Mouse (Mus musculus) thymus, postnatal 25 days (tissue): Measurements from ENCODE around the gene Hsd11b2.
A peak's percentile ranks its signal among the peaks of the same experiment; 100 is the strongest.

ENCODE experiments used
- DNase-seq: peaks from one replicate; pipeline ENCODE4 v3.0.0; 2022

Gene Hsd11b2

DNA sequence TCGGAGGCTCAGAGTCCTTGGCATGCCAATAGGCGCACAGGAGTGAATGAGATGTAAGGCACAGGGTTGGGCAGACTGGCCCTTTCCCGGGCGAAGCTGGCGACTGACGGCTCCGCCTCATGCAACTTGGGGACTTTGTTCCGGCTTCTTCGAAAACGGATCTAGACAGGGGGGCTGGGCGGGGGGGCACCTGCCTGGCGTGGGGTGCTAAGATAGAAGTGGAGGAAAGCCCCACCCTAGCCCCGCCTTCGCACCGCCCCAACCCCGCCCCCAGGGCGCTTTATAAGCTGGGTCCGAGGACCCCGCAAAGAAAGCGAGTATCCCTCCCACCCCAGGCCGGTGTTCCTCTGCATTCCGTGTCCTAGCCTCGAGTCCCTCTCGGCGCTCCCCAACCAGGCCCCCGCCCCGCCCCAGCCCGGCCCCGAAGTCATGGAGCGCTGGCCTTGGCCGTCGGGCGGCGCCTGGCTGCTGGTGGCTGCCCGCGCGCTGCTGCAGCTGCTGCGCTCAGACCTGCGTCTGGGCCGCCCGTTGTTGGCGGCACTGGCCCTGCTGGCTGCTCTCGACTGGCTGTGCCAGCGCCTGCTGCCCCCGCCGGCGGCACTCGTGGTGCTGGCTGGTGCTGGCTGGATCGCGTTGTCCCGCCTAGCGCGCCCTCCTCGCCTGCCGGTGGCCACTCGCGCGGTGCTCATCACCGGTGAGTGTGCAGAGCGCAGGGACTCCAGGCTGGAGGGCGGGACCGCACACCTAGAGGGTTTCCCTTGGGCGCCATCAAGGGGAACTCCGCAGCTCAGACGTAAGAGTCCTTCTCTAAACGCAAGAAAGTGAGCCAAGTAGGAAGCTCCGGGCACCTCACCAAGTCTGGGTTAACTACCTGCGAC, at the start of gene Hsd11b2:
Gene Hsd11b2, plus strand, starts transcription at position 320 of the 878 bp plus-strand sequence.
- DNase-seq: peak; percentile 41

DNA sequence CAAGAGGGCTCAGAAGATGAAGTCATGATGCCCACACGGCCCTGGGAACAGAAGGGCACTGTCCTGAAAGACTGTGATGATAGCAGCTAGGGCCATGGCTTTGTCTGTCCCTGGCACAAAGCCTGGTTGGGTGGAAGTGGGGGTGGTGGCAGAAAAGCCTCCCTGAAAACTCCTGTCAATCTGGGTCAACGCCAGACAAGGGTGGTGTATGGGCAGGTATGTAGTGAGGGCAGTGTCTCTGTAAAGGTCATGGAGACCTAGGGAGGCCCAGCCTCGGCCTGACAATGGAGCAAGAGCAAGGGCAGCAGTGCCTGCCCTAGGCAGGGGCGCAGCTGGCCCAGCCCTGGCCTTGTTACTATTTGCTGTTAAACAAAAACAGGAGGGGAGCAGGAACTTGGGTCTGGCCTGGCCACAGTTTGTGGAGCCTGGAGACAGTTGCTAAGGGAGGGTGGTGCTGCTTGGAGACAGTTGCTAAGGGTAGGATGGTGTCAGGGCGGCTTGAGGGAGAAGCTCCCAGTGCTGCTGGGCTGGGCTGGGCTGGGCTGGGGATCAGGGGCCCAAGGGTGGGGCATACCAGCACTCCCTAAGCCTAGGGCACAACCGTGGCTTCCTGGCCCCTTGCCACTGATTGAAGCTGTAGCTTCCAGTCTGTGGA, 49.4 kb upstream of the Hsd11b2 start:
- no peak for DNase-seq

DNA sequence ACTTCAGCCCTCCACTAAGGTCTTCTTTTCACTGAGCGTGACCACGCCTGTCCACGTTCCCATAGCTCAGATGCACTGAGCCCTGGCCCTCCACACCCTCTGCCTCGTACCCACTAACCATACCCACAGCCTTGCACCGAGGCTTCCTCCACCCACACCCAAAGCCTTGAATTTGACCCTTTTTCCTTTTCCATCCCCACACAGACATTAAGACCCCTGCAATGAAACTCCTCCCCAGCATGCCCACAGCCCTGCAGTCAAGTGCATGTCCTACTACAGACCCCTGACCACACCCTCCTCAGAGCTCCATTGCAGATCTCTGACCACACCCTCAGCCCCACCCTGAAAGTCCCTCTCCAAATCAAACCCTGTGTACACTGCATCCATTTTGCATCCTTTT, 48.7 kb upstream of the Hsd11b2 start:
- no peak for DNase-seq

DNA sequence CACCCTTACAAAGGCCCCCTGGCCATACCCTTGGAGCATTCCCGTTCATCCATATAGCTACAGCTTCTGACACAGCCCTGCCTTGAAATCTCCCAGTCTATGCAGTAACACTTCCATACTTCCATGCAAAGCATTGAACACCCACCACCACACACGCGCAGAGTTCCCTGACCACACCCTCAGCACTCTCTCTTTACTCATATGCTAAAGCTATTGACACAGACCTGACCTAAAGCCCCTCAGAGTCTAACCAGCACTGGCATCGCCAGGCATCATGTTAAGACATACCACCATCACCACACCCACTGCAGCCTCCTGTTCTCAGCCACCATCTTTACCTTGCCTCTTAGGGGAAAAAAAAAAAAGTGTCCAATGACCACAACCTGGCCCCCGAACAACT, 48.3 kb upstream of the Hsd11b2 start:
- DNase-seq: no peak

- DNase-seq: no peak
Measured at GRCm38 (mm10) chr8:105470681-105471313, 47.8 kb upstream of the Hsd11b2 start.

DNA sequence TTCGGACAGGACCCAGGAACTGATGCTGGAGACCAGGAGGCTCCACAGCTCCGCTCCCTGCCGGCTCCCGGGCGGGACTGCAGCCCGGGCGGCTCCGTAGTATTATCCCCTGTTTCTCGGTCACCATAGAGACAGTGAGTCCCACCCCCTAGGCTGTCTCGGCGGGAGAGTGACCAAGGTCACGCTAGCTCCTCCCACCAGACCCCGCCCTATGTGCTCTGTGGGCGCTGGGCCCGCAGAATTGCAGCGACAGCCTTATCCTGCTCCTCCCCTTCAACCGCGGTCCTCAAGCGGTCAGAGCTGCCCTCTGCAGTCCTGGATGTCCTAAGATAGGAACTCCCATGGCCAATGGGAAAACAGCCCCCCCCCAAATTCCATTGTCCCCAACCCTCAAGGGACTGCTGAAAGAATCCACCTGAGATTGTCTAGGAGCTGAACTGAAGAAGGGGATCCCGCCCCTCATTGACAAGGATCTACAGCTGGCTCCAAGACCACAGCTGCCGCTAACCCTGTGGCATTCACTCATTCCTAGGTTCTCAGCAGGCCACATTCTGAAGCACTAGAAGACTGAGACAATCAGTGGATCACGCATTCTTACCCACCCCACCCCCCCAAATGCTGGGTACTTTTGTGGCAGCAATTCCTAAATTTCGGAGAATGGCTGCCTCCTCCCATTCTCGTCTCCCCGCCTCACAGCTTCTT, 47.1 kb upstream of the Hsd11b2 start, which contains the start of gene Tppp3:
Gene Tppp3, minus strand, starts transcription at position 213 of the 702 bp plus-strand sequence.
- peak; percentile 12 for DNase-seq

DNA sequence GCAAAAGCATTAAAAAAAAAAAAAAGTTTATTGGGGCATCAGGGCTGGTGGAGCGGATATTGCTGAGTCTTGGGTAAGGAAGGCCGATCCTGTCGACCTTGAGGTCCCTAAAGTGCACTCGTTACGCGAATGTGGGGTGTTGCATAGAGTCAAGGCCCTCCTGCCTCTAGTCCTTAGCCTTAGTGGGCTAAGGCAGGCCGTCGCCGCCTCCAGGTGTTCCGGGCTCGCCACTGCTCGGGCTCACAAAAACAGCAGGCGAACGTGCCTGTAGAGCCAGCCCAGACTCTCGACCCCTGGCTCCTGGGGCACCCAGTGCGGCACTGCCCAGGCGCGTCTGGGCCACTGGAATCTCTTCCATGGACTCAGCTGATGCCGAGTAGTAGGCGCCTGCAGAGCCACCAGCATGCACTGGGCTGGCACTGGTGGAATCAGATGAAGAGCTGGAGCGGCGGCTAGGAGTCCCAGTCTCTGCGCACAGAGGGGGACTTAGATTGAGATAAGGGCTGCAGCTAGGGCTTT, 46.1 kb upstream of the Hsd11b2 start:
- DNase-seq: no peak

- DNase-seq: no peak
Measured at GRCm38 (mm10) chr8:105472983-105473382, 45.6 kb upstream of the Hsd11b2 start.

- DNase-seq: peak; percentile 13
Measured at GRCm38 (mm10) chr8:105473816-105474606, 44.5 kb upstream of the Hsd11b2 start.

DNA sequence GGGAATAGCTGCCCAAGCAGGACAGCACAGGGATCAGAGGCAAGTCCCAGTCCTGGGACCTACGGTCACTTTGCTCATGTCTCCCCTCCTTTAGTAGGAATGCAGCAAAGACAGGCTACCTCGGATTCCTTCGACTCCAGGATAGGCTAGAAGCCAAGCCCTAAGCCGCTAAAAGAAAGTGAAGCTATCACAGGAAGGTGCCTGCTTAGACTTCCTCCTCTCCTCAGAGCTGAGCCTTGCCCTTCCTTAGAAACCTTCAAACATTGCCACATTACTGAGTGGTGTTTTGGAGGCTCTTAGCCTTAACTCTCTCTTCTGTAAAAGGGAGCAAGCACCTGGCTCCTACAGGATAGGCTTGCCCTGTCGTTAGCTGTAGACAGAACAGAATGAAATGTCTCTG, 43.9 kb upstream of the Hsd11b2 start:
- no peak for DNase-seq

DNA sequence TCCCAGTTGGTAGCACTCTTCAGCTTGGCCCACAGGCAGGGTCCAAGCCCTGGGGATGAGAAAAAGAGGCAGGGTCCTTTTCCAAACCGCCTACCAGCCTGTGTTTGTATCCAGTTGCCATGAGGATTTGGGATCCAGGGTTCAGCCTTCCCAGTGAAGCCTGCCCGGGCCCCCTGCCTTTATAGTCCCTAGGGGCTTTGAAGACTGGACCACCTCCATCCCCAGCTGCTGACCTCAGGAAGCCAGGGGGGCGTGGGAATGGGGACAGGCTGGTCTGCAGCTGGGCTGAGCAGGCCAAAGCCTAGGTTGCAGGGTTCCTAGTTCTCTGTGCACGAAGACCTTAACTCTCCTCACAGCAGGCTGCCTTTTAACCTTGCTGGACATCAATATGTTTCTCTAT, 43.3 kb upstream of the Hsd11b2 start:
- DNase-seq: no peak

GRCm38 (mm10) chr8:105475742-105476141, 42.8 kb upstream of the Hsd11b2 start:
- no peak for DNase-seq

DNA sequence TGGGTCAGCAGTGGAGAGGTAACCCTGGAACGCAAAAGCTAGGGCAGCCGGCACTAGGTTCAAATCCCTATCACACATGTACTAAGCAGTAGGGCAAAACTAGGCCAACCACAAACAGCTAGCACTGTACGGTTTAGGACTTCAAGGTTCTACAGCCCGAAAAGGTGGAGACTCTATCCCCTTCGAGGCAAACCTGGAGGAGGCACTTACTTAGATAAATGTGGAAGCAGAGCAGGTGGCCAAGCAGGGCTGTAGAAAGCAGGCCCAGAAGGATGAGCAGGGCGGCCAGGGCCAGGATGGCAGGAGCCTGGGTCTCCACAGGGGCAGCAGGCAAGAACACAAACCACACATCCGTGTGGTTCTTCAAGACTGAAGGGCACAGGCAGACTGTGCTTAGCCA, 42.4 kb upstream of the Hsd11b2 start:
- DNase-seq: no peak

DNA sequence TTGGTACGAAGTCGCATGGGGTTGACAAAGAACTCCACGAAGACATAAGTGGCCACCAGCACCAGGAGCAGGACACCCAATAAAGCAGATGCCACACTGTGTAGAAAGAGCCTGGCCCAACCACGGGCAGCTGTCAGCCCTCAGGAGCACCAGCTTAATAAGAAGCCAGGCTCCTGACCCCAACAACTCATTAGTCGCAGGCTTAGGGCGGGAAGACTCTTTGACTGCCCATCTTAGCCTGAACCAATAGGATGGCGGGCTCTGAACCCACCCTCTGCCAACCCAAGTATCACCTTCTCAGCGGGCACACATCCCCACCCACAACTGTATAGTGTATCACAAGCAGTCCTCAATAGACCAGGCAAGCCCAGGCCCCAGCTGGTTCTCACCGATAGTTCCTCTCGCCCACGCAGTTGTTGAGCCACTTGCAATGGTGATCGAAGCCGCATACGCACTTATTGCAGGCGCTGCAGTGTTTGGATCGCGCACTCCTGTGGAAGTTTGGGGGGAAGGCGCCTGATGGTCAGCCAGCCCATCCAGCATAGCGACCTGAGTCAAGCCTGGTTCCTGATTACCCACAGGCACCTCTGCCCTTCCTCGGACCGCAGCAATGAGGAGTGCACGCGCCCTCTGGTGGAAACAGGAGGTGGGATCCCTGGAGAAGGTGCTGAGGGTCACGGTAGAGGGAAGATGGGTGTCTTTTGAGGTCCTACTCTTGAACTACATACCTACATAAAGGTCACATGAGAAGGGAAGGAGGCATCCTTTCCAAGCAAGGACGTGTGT, 41.7 kb upstream of the Hsd11b2 start:
- peak; percentile 58 for DNase-seq

DNA sequence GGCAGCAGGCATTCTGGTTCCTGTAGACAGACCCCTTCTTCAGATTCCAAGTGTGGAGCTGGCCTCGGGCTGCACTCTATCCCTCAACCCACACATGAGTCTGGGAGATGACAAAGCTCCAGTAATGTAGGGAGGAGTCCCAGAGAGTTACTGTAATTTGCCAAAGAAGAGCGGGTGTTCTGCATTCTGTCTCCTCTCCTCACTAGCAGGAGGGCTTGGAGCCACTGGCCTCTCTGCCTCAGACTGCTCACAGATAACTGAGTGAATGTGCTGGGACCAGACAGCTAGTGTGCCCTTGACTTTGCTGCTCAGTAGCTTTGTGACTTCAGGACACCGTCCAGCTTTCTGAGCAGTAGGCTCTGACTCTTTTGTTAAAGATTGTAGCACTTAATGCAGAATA, 40.8 kb upstream of the Hsd11b2 start:
- no peak for DNase-seq

GRCm38 (mm10) chr8:105481013-105481412, 37.5 kb upstream of the Hsd11b2 start:
- DNase-seq: no peak

DNA sequence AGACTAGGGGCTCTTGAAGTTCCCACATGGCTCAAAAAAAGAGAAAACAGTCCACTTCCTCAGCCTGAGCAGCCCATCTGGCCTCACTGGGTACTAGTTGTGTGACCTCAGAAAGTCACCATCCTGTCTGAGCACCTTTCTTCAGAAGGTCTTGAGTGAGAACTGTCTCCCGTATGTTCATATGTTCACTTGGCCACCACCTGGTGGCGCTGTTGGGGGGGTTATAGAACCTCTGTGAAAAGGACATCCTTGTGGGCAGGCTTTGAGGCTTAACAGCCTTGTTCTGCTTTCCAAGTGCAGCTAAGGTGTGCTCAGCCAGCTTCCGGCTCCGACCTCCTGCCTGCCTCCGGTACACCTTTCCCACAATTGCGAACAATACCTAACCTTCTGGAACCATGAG, 37.1 kb upstream of the Hsd11b2 start:
- peak; percentile 17 for DNase-seq

GRCm38 (mm10) chr8:105482123-105482522, 36.4 kb upstream of the Hsd11b2 start:
- no peak for DNase-seq

DNA sequence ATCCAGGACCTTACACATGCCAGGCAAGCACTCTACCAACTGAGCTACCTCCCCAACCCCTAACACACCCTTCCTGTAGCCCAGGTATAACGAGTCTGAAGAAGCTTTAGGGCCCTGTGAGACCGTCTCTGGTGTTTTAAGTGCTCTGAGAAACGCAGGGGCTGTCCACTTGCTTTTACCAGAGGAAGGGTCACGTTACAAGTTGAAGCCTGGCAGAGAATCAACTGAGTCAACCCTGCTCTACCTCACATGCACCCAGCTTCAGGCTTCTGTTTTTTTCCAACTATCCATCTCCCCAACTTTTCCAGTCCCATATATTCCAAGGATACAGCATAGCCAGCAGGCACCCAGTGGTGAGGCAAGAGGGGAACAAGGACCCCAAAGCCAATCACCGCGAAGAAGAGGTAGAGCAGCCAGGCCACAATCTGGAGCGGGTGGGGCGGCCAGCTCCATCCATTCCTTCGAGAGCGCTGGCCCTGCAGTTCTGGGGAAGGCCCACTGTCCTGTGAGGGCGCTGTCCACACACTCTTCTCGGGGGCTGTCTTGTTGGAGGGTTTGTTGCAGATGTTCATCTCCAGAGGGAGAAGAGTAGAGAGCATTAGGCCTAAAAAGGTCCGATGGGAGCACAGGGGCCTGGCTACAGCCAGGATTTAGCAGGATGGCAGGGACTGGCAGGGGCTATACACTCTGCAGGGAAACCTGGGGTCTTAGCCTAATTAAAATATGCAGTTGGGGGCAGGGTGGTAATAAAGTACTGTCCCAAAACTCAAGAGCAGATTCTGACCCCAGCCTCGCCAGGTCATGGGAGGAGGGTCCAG, 35.1 kb upstream of the Hsd11b2 start:
- no peak for DNase-seq

- no peak for DNase-seq
Measured at GRCm38 (mm10) chr8:105484030-105484368, 34.6 kb upstream of the Hsd11b2 start.
